Mouse (Mus musculus) heart, embryonic 14.5 days (tissue): ENCODE measurements around the gene Cdk4. TPM values are rescaled to one million over a fixed set of nuclear protein-coding genes. Genes with fewer than 3 reads are reported as not detected.

Source experiments
- ATAC-seq: fragments of 200-750 bp; cut with Nextera tagmentation; 2 replicates; pipeline ENCODE4 v1.8.0; 2017; ENCODE audit warnings: low read depth, moderate TSS enrichment; ENCODE audit not compliant: insufficient number of reproducible peaks, insufficient read depth, low FRiP score
- H3K27ac ChIP-seq, 2 experiments: fragments of 200-500 bp in 1 of 2; fragments of 300-500 bp in 1 of 2; sonication (generic) in 1 of 2; replicated peaks in 1 of 2; 2 replicates each; pipeline ENCODE4 v1.5.1; 2012 to 2014; ENCODE audit warnings: low read depth in 2 of 2, low read length in 2 of 2, control low read depth in 1 of 2, mild to moderate bottlenecking in 1 of 2, mixed read lengths in 1 of 2; ENCODE audit not compliant: control insufficient read depth in 1 of 2, insufficient read depth in 1 of 2
- H3K27me3 ChIP-seq: fragments of 300-500 bp; sonication (generic); 2 replicates; pipeline ENCODE4 v1.6.1; 2014; ENCODE audit warnings: mild to moderate bottlenecking, low read length, control low read depth; ENCODE audit not compliant: control insufficient read depth, insufficient read depth
- H3K36me3 ChIP-seq: fragments of 300-500 bp; sonication (generic); 2 replicates; pipeline ENCODE4 v1.6.1; 2014; ENCODE audit warnings: mild to moderate bottlenecking, control low read depth, low read length, mixed read lengths; ENCODE audit not compliant: control insufficient read depth, insufficient read depth
- H3K4me1 ChIP-seq, 2 experiments: fragments of 200-500 bp in 1 of 2; fragments of 300-500 bp in 1 of 2; sonication (generic) in 1 of 2; 2 replicates each; pipeline ENCODE4 v1.6.1; 2012 to 2014; ENCODE audit warnings: low read length in 2 of 2, control low read depth in 1 of 2, mixed read lengths in 1 of 2; ENCODE audit not compliant: control insufficient read depth in 2 of 2, insufficient read depth in 2 of 2
- H3K4me2 ChIP-seq: fragments of 300-500 bp; sonication (generic); 2 replicates; pipeline ENCODE4 v1.6.1; 2014; ENCODE audit warnings: mild to moderate bottlenecking, low read length
- H3K4me3 ChIP-seq, 2 experiments: fragments of 200-500 bp in 1 of 2; fragments of 300-500 bp in 1 of 2; sonication (generic) in 1 of 2; 2 replicates each; pipeline ENCODE4 v1.5.1; 2012 to 2014; ENCODE audit warnings: low read length in 2 of 2, mild to moderate bottlenecking in 2 of 2, control low read depth in 1 of 2, low read depth in 1 of 2, moderate library complexity in 1 of 2; ENCODE audit not compliant: control insufficient read depth in 1 of 2, insufficient read depth in 1 of 2
- H3K9ac ChIP-seq: fragments of 300-500 bp; sonication (generic); 2 replicates; pipeline ENCODE4 v1.6.1; 2014; ENCODE audit warnings: mild to moderate bottlenecking, low read length
- H3K9me3 ChIP-seq: fragments of 300-500 bp; sonication (generic); 2 replicates; pipeline ENCODE4 v1.6.1; 2016; ENCODE audit warnings: low read length, control low read depth; ENCODE audit not compliant: control insufficient read depth
- WGBS: fragments of 180-500 bp; shearing (Covaris S2); extraction: QIAGEN DNeasy Blood & Tissue Kit; methylation state at CpG from one replicate; pipeline ENCODE4 v1.1.7; 2014; 5-methylcytosine and 5-hydroxymethylcytosine counted together
- polyA plus RNA-seq: library from polyadenylated mRNA; unstranded; fragments of >200 nt; fragmentation: Nextera tagmentation; extraction: Ambion mirVana; gene quantifications from 2 replicates; pipeline ENCODE4 v1.2.1, GENCODE M21; 2014

The Cdk4 gene
- polyA plus RNA-seq, 1 experiment from 2014 or later = 946 TPM

DNA sequence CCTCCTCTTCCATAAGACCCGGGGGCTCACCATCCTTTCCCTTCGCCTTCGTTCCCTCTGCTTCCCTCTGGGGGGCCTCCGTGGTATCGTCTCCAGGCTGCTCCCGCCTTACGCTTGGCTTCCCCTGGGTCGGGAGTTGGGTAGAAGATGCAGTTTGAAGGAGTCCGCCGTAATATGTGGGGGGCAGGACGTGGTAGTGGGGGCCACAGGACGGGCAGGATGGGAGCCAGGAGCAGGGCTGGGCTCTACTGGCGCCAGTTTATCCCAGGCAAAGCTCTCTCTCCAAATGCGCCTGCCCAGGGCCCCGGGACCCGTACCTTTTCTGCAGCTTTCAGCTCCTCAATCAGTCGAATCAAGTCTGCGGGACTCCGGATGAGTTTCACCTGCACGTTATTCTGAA lies 35.2 kb downstream of the Cdk4 start:
- Histone ChIP-seq H3K9ac (no peak overlapping the region), H3K4me2 (no peak overlapping the region), H3K36me3 (peaks cover 34% of the 10 kb centered on the region), H3K9me3 (no peaks in the 10 kb centered on the region), H3K4me3 (no peak overlapping the region), H3K27me3 (peaks cover 2% of the 10 kb centered on the region), H3K27ac (no peak overlapping the region), H3K4me1 (peaks cover 10 to 11% of the 10 kb centered on the region in 2 experiments)
- no peak for ATAC-seq
- WGBS = 78% methylated on average over 20 of the region's 20 CpGs

DNA sequence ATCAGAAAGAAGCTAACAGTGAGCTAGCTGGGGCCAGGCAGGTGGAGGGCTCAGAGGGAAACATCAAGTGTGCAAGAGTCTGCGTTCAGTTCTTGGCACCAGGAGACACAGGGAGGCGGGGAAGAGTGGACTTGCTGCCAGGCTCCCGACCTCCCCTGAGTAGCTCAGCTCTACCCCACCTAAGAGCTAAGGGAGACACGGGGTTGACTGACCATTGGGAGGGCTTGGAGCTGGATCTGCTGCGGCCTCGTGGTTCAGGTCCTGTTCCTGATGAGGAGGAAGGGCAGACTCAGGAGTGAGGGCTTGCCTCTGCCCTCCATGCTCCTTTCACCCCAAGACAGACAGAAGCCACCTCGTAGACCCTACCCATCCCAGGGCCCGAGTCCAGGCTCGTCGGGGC lies 35.9 kb downstream of the Cdk4 start:
- Histone ChIP-seq H3K9ac (no peak overlapping the region), H3K27ac (no peak overlapping the region), H3K4me3 (no peak overlapping the region), H3K36me3 (peaks cover 34% of the 10 kb centered on the region), H3K4me2 (no peak overlapping the region), H3K9me3 (no peaks in the 10 kb centered on the region), H3K4me1 (peaks cover 9% of the 10 kb centered on the region in 2 experiments), H3K27me3 (no peaks in the 10 kb centered on the region)
- WGBS = 85% methylated on average over 10 of the region's 10 CpGs
- ATAC-seq = no peak

DNA sequence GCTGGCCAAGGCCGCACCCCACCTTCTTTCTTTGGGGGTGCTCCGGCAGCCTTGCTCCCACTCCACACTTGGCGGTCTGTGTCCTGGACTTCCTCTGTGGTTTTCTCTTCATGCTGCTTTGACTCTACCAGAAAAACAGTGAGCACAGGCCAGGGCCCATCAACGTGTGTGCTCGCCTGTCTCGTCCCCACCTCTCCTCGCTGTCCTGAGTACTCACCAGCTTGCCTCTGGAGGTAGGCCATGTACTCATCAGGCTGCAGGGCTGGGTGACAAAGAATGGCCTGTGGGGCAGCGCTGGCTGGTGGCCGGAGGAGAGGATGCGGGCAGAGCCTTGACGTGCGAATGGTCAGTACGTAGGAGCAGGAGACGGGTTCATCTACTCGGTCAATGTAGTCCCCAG lies 36.5 kb downstream of the Cdk4 start:
- no peak for ATAC-seq
- Histone ChIP-seq H3K9me3 (no peaks in the 10 kb centered on the region), H3K27me3 (no peaks in the 10 kb centered on the region), H3K27ac (no peak overlapping the region), H3K4me1 (peaks cover 2 to 4% of the 10 kb centered on the region in 2 experiments), H3K4me3 (no peak overlapping the region), H3K36me3 (peaks cover 34% of the 10 kb centered on the region), H3K9ac (no peak overlapping the region), H3K4me2 (no peak overlapping the region)
- WGBS = 90% methylated on average over 15 of the region's 15 CpGs

DNA sequence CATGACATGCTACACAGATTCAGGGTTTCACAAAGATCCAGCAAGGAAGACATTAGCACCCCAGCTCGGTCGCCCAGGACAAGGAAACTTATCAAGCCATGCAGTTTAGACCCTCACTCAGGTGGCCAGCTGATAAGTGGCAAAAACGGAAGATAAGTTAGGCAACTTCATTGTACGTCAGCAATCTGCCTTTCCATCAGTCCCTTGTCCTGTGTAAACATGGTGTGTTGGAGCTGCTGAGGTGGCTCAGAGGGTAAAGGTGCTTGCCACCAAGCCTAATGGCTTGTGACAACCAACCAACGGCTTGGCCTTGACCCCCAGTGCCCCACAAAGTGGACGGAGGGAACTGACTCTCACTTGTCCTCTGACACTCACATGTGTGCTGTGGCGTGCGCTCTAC lies 37.1 kb downstream of the Cdk4 start:
- Histone ChIP-seq H3K36me3 (peaks cover 34% of the 10 kb centered on the region), H3K4me1 (no peaks in the 10 kb centered on the region), H3K4me3 (no peak overlapping the region), H3K4me2 (no peak overlapping the region), H3K27me3 (no peaks in the 10 kb centered on the region), H3K27ac (no peak overlapping the region), H3K9ac (no peak overlapping the region), H3K9me3 (no peaks in the 10 kb centered on the region)
- 70% methylated on average over 8 of the region's 8 CpGs for WGBS
- ATAC-seq = no peak

DNA sequence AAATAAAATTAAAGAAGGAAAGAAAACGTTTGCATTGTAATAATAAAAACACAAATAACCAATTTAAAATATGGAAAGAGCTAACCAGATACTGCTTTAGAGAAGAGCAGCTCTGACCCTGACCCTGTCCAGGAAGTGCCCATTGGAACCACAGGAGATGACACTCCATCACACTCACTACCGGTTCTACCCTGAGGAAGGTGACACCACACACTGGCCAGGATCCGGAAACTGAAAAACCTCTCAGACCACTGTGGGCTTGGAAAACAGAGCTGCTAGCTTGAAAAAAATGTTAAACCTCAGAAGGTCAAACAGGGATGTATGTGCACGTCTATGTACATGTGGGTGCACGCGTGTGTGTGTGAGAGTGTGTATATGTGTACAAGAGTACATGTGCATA lies 37.8 kb downstream of the Cdk4 start:
- 76% methylated on average over 6 of the region's 6 CpGs for WGBS
- no peak overlapping the region for H3K4me3 ChIP-seq
- H3K27me3 ChIP-seq = no peaks in the 10 kb centered on the region
- no peak overlapping the region for H3K4me2 ChIP-seq
- H3K9ac ChIP-seq = no peak overlapping the region
- no peak for ATAC-seq
- H3K4me1 ChIP-seq = no peaks in the 10 kb centered on the region
- no peaks in the 10 kb centered on the region for H3K9me3 ChIP-seq
- H3K36me3 ChIP-seq = peaks cover 36% of the 10 kb centered on the region
- H3K27ac ChIP-seq = no peak overlapping the region

DNA sequence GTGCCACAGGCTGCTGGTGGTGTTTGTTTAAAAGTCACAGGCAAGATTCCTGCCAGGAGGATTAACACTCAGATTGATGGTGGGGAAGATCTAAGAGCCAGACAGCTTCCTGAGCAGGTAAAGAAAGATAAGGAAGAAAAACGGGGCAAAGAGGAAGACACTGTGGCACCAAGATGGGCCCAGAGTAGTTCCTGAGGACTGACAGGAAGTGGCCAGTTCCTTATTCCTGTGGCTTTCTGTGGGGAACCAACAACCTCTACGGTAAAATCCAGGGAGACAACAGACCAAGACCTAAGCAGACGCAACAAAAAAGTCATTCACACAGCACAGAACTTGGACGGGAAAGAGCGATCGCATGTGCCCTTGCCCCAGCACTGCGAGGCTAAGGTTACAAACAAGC lies 40.3 kb downstream of the Cdk4 start:
- no peak overlapping the region for H3K27ac ChIP-seq
- no peaks in the 10 kb centered on the region for H3K27me3 ChIP-seq
- WGBS = 71% methylated on average over 7 of the region's 7 CpGs
- H3K36me3 ChIP-seq = peaks cover 28% of the 10 kb centered on the region
- no peak overlapping the region for H3K9ac ChIP-seq
- no peaks in the 10 kb centered on the region for H3K9me3 ChIP-seq
- H3K4me2 ChIP-seq = no peak overlapping the region
- H3K4me3 ChIP-seq = no peak overlapping the region
- H3K4me1 ChIP-seq = no peaks in the 10 kb centered on the region
- ATAC-seq = no peak

DNA sequence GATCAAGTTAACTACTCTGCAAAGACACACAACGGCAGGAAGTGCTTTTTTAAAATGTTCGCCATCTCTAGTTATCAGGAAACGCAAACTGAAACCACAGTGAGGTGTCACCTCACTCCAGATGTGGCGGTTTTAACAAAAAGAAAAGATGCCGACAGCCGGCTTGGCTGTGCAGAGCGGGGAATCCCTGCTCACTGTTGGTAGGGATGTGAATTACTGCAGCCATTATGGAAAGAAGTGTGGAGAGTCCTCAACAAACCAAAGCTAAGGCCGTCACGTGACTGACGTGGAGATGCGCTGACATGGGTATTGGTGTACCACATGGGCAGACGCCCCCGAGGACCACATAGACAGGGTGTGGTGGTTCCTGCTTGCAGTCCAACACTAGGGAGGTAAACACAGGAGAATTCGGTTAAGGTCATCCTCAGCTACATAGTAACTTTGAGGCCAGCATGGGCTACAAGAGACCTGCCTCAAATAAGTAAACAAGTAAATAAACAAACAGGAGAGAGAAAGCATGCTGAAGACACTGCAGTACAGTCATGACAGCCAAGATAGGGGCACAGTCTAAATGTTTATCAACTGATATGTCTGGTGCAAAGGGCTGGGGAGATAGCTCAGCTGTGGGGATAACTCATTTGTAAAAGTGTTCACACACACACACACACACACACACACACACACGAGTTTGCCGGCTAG lies 44.4 kb downstream of the Cdk4 start:
- WGBS = 85% methylated on average over 16 of the region's 16 CpGs
- Histone ChIP-seq H3K4me2 (no peak overlapping the region), H3K27me3 (no peaks in the 10 kb centered on the region), H3K4me3 (no peak overlapping the region), H3K36me3 (peaks cover 20% of the 10 kb centered on the region), H3K4me1 (no peaks in the 10 kb centered on the region), H3K27ac (no peak overlapping the region), H3K9ac (no peak overlapping the region), H3K9me3 (no peaks in the 10 kb centered on the region)
- ATAC-seq = no peak

DNA sequence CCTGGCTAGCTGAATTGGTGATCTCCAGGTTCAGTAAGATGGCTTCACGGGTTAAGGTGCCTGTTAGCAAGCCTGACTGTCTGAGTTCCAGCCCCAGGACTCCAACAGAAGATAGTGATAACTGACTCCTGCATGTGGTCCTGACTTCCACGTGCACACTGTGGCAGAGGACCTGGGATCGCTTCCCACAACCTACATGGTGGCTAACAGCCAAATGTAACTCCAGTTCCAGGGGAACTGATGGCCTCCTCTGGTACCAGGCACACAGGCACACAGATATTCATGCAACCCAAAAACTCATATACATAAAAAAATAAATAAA lies 44.9 kb downstream of the Cdk4 start:
- Histone ChIP-seq H3K9me3 (no peaks in the 10 kb centered on the region), H3K4me1 (no peaks in the 10 kb centered on the region), H3K4me2 (no peak overlapping the region), H3K36me3 (peaks cover 25% of the 10 kb centered on the region), H3K9ac (no peak overlapping the region), H3K4me3 (no peak overlapping the region), H3K27me3 (no peaks in the 10 kb centered on the region), H3K27ac (no peak overlapping the region)
- no peak for ATAC-seq
- WGBS = 70% methylated on average over 3 of the region's 3 CpGs
